Mouse (Mus musculus) neural tube, embryonic 11.5 days (tissue): Measurements from ENCODE around the gene Lacc1. TPM values are rescaled to one million over a fixed set of nuclear protein-coding genes. Genes with fewer than 3 reads are reported as not detected.
A peak's percentile ranks its signal among the peaks of the same experiment; 100 is the strongest.
"Not testable (repeated sequence)": the region's sequence is repeated elsewhere in the genome, so short reads cannot be mapped to it uniquely, and the experiment has no call there.

Experiments used
- ATAC-seq: fragments of 200-750 bp; cut with Nextera tagmentation; 2 replicates; pipeline ENCODE4 v1.8.0; 2017; ENCODE audit warnings: moderate number of reproducible peaks, mild to moderate bottlenecking, moderate TSS enrichment, moderate library complexity; ENCODE audit not compliant: insufficient read depth, low FRiP score, low TSS enrichment
- DNase-seq: peaks from one replicate; pipeline ENCODE4 v3.0.0-alpha.2; 2015; ENCODE audit warnings: low spot score
- H3K27ac ChIP-seq: fragments of 300-500 bp; sonication (generic); 2 replicates; pipeline ENCODE4 v1.5.1; 2014; ENCODE audit warnings: low read depth, mild to moderate bottlenecking, low read length
- H3K27me3 ChIP-seq: fragments of 300-500 bp; sonication (generic); 2 replicates; pipeline ENCODE4 v1.6.1; 2014; ENCODE audit warnings: mild to moderate bottlenecking, low read length, mixed read lengths; ENCODE audit not compliant: control insufficient read depth, insufficient read depth
- H3K36me3 ChIP-seq: fragments of 300-500 bp; sonication (generic); 2 replicates; pipeline ENCODE4 v1.6.1; 2014; ENCODE audit warnings: mild to moderate bottlenecking, low read length, moderate library complexity, mixed read lengths; ENCODE audit not compliant: control insufficient read depth, insufficient read depth
- H3K4me1 ChIP-seq: fragments of 300-500 bp; sonication (generic); 2 replicates; pipeline ENCODE4 v1.6.1; 2014; ENCODE audit warnings: low read length, mixed read lengths; ENCODE audit not compliant: control insufficient read depth, insufficient read depth
- H3K4me2 ChIP-seq: fragments of 300-500 bp; sonication (generic); 2 replicates; pipeline ENCODE4 v1.6.1; 2014; ENCODE audit warnings: low read depth, mild to moderate bottlenecking, moderate library complexity
- H3K4me3 ChIP-seq: fragments of 300-500 bp; sonication (generic); 2 replicates; pipeline ENCODE4 v1.5.1; 2014; ENCODE audit warnings: low read depth, low read length
- H3K9ac ChIP-seq: fragments of 300-500 bp; sonication (generic); 2 replicates; pipeline ENCODE4 v1.6.1; 2014; ENCODE audit warnings: mild to moderate bottlenecking, low read length
- H3K9me3 ChIP-seq: fragments of 300-500 bp; sonication (generic); 2 replicates; pipeline ENCODE4 v1.6.1; 2016; ENCODE audit warnings: low read length; ENCODE audit not compliant: control insufficient read depth
- WGBS: fragments of 180-500 bp; shearing (Covaris S2); extraction: QIAGEN DNeasy Blood & Tissue Kit; methylation state at CpG from one replicate; pipeline ENCODE4 v1.1.7; 2014; 5-methylcytosine and 5-hydroxymethylcytosine counted together
- polyA plus RNA-seq: library from polyadenylated mRNA; unstranded; fragments of >200 nt; fragmentation: Nextera tagmentation; extraction: Ambion mirVana; gene quantifications from 2 replicates; pipeline ENCODE4 v1.2.1, GENCODE M21; 2014

Gene Lacc1
- polyA plus RNA-seq, 1 experiment from 2014 or later, result 3.4 TPM

GRCm38 (mm10) chr14:77033391-77033790 is 3.3 kb downstream of the Lacc1 start:
- Histone ChIP-seq H3K4me3 (no peak overlapping the region), H3K36me3 (no peaks in the 10 kb centered on the region), H3K27ac (no peak overlapping the region), H3K27me3 (no peaks in the 10 kb centered on the region), H3K9me3 (no peaks in the 10 kb centered on the region), H3K4me2 (no peak overlapping the region), H3K4me1 (0 out of 2 replicates have a peak, but pooled peaks cover 3% of the 10 kb centered on the region), H3K9ac (no peak overlapping the region)
- ATAC-seq, result no peak
- WGBS, result 90% methylated on average over 3 of the region's 3 CpGs
- no peak for DNase-seq

- Histone ChIP-seq H3K9me3 (no peaks in the 10 kb centered on the region), H3K27ac (no peak overlapping the region), H3K4me1 (0 out of 2 replicates have a peak, but pooled peaks cover 3% of the 10 kb centered on the region), H3K4me3 (no peak overlapping the region), H3K36me3 (no peaks in the 10 kb centered on the region), H3K4me2 (no peak overlapping the region), H3K27me3 (no peaks in the 10 kb centered on the region), H3K9ac (no peak overlapping the region)
- DNase-seq, result no peak
- 80% methylated on average over 5 of the region's 5 CpGs for WGBS
- ATAC-seq, result no peak
Observed at GRCm38 (mm10) chr14:77032433-77032832, 4.3 kb downstream of the Lacc1 start.

GRCm38 (mm10) chr14:77030808-77031207 is 5.9 kb downstream of the Lacc1 start:
- no peak overlapping the region for H3K4me3 ChIP-seq
- H3K4me1 ChIP-seq, result no peaks in the 10 kb centered on the region
- no peak overlapping the region for H3K9ac ChIP-seq
- H3K9me3 ChIP-seq, result no peaks in the 10 kb centered on the region
- DNase-seq, result no peak
- H3K27ac ChIP-seq, result no peak overlapping the region
- no peak for ATAC-seq
- 89% methylated on average over 5 of the region's 5 CpGs for WGBS
- H3K36me3 ChIP-seq, result no peaks in the 10 kb centered on the region
- no peaks in the 10 kb centered on the region for H3K27me3 ChIP-seq
- no peak overlapping the region for H3K4me2 ChIP-seq

DNA sequence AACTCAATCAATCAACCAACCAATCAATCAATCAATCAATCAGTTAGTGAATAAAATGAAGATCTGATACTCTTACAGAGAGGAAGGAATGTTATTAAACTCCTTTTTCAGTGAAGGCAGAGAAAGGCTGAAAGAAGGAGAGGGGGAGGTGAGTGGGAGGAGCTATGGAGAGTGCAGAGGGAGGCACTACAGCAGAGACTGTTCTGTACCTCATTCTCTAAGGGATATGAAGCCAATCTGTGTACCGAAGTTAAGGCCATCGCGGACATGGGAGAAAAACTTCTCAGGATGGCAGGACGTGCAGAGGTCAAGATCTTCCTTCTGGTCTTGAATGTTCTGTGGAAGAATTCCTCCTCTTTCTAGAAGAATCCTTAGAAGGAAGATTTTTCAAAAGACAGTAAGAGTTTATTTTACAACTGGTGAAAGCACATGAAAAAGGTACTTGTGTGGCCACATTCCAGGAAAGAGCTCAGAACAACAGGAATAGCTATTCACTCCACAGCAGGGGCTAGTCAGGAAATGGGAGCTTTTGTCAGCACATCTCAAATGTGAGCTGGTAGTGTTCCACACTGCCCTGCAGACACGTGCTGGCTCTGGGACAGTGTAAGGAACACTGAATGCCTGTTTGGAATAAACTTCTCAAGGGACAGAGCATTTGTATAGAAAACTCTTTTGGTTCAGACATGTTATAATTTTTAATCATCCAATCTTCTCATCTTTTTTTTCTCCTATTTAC is 7.2 kb downstream of the Lacc1 start:
- WGBS, result 53% methylated on average over 5 of the region's 5 CpGs
- no peak for ATAC-seq
- H3K4me1 ChIP-seq, result no peaks in the 10 kb centered on the region
- H3K27ac ChIP-seq, result no peak overlapping the region
- no peaks in the 10 kb centered on the region for H3K9me3 ChIP-seq
- no peak overlapping the region for H3K4me3 ChIP-seq
- H3K27me3 ChIP-seq, result no peaks in the 10 kb centered on the region
- H3K4me2 ChIP-seq, result no peak overlapping the region
- H3K9ac ChIP-seq, result no peak overlapping the region
- H3K36me3 ChIP-seq, result no peaks in the 10 kb centered on the region
- no peak for DNase-seq

DNA sequence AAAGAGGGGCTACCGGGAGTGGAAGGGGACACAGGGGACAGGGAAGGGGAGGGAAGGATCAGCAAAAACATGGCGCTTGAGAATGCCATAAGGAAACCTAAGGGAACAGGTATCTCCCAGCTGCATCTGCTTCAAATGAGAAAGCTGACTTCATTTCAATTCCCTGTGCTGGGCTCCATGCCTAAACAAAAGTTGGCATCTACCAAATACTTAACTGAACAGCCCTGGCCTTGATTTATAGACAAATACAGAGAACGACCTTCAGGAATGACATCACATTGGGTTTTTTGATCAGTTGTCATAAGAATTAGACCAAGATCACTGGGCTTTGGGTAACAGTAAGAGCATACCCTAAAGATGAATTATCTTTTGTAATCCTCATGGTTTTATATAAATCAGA is 12.2 kb downstream of the Lacc1 start:
- DNase-seq, result no peak
- Histone ChIP-seq H3K36me3 (no peaks in the 10 kb centered on the region), H3K27ac (no peak overlapping the region), H3K4me3 (no peak overlapping the region), H3K4me2 (no peak overlapping the region), H3K9ac (no peak overlapping the region), H3K9me3 (no peaks in the 10 kb centered on the region), H3K4me1 (no peaks in the 10 kb centered on the region), H3K27me3 (no peaks in the 10 kb centered on the region)
- WGBS, result 84% methylated on average over 3 of the region's 3 CpGs
- ATAC-seq, result no peak

- H3K9ac ChIP-seq, result no peak overlapping the region
- H3K36me3 ChIP-seq, result no peaks in the 10 kb centered on the region
- no peak overlapping the region for H3K4me2 ChIP-seq
- DNase-seq, result no peak
- no peaks in the 10 kb centered on the region for H3K27me3 ChIP-seq
- 84% methylated on average over 6 of the region's 6 CpGs for WGBS
- no peak overlapping the region for H3K27ac ChIP-seq
- no peaks in the 10 kb centered on the region for H3K4me1 ChIP-seq
- ATAC-seq, result no peak
- H3K4me3 ChIP-seq, result no peak overlapping the region
- H3K9me3 ChIP-seq, result no peaks in the 10 kb centered on the region
Observed at GRCm38 (mm10) chr14:77017211-77017610, 19.5 kb downstream of the Lacc1 start.

- WGBS, result 58% methylated on average over 12 of the region's 12 CpGs
Observed at GRCm38 (mm10) chr14:77016783-77017182, 19.9 kb downstream of the Lacc1 start.

GRCm38 (mm10) chr14:77011804-77012203 is 24.9 kb downstream of the Lacc1 start:
- Histone ChIP-seq H3K9ac (no peak overlapping the region), H3K4me1 (no peaks in the 10 kb centered on the region), H3K36me3 (no peaks in the 10 kb centered on the region), H3K9me3 (no peaks in the 10 kb centered on the region), H3K27me3 (no peaks in the 10 kb centered on the region), H3K27ac (no peak overlapping the region), H3K4me3 (no peak overlapping the region), H3K4me2 (no peak overlapping the region)
- ATAC-seq, result peak; percentile 58; the same call in 1 of the 2 replicates
- WGBS, result 11% methylated on average over 3 of the region's 3 CpGs
- DNase-seq, result peak; percentile 84

More at GRCm38 (mm10) chr14:77016783-77017182, 19.9 kb downstream of the Lacc1 start:
- H3K36me3 ChIP-seq, H3K4me1 ChIP-seq, H3K9ac ChIP-seq, H3K4me2 ChIP-seq, DNase-seq, ATAC-seq, H3K9me3 ChIP-seq, H3K27ac ChIP-seq, H3K27me3 ChIP-seq, H3K4me3 ChIP-seq: not testable (repeated sequence)

GRCm38 (mm10) chr14:77008238-77008637 is 28.5 kb downstream of the Lacc1 start:
- Histone ChIP-seq H3K27me3 (no peaks in the 10 kb centered on the region), H3K4me3 (no peak overlapping the region), H3K9me3 (no peaks in the 10 kb centered on the region), H3K27ac (no peak overlapping the region), H3K4me2 (no peak overlapping the region), H3K4me1 (peaks cover 7% of the 10 kb centered on the region), H3K9ac (no peak overlapping the region), H3K36me3 (no peaks in the 10 kb centered on the region)
- 20% methylated on average over 3 of the region's 3 CpGs for WGBS
- DNase-seq (peak; percentile 74), ATAC-seq (peak; percentile 48; the same call in 1 of the 2 replicates)
